Mouse (Mus musculus): ENCODE measurements around the gene Eif4e.

DNA sequence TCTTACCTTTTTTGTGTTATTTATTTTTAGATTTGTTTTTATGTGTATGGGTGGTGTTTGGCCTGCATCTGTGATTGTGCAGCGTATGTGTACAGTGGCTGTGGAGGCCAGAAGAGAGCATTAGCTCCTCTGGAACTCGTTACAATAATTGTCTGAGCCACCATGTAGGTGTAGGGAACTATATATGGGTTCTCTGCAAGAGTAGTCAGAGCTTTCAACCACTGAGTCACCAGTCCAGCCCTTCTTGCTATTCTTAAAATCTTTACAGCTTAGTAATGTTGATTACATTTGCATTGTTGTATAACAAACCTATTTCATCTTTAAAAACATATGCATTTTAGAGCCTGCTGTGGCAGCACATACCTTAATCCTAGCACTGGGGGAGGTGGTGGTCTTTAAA, 20.7 kb downstream of the Eif4e start:
- TF ChIP-seq POLR2A (IDR thresholded peaks at IDR 0.05; ENCODE audit: low read depth, low read length) (no peak), CTCF (IDR thresholded peaks at IDR 0.05; ENCODE audit: extremely low read depth, insufficient read length, insufficient replicate concordance, low read depth, low read length) (no peak)

All from small intestine, adult 2 months (tissue).